Mouse (Mus musculus) c-Kit-positive CD71-negative TER-119-negative erythroid progenitor cells, embryonic 14.5 days (primary cell): ENCODE data around the gene Bbc3.

Experiments
- DNase-seq: peaks from one replicate; pipeline ENCODE4 v3.0.0-alpha.2; 2013; ENCODE audit warnings: low read depth

Bbc3 gene

GRCm38 (mm10) chr7:16317094-16317493 lies 8.9 kb downstream of the Bbc3 start:
- DNase-seq, result no peak

GRCm38 (mm10) chr7:16319216-16319615 lies 11.0 kb downstream of the Bbc3 start:
- no peak for DNase-seq

GRCm38 (mm10) chr7:16320479-16320878 lies 12.3 kb downstream of the Bbc3 start:
- no peak for DNase-seq

- no peak for DNase-seq
Measured at GRCm38 (mm10) chr7:16324661-16325060, 16.5 kb downstream of the Bbc3 start.

GRCm38 (mm10) chr7:16325920-16326606 lies 17.9 kb downstream of the Bbc3 start:
- DNase-seq, result peak; percentile 74

- no peak for DNase-seq
Measured at GRCm38 (mm10) chr7:16326607-16326971, 18.4 kb downstream of the Bbc3 start.

- no peak for DNase-seq
Measured at GRCm38 (mm10) chr7:16329146-16329545, 21.0 kb downstream of the Bbc3 start.

- no peak for DNase-seq
Measured at GRCm38 (mm10) chr7:16337733-16338132, 29.5 kb downstream of the Bbc3 start.

- DNase-seq, result no peak
Measured at GRCm38 (mm10) chr7:16344598-16344997, 36.4 kb downstream of the Bbc3 start.

- no peak for DNase-seq
Measured at GRCm38 (mm10) chr7:16345297-16345696, 37.1 kb downstream of the Bbc3 start.

- no peak for DNase-seq
Measured at GRCm38 (mm10) chr7:16349999-16350398, 41.8 kb downstream of the Bbc3 start.

- no peak for DNase-seq
Measured at GRCm38 (mm10) chr7:16355854-16356594, 47.8 kb downstream of the Bbc3 start.

- no peak for DNase-seq
Measured at GRCm38 (mm10) chr7:16357602-16358001, 49.4 kb downstream of the Bbc3 start.

GRCm38 (mm10) chr7:16364319-16364718 lies 56.1 kb downstream of the Bbc3 start:
- no peak for DNase-seq

- no peak for DNase-seq
Measured at GRCm38 (mm10) chr7:16364901-16365500, 56.8 kb downstream of the Bbc3 start.

- no peak for DNase-seq
Measured at GRCm38 (mm10) chr7:16366133-16366646, 58.0 kb downstream of the Bbc3 start.

- no peak for DNase-seq
Measured at GRCm38 (mm10) chr7:16366669-16367068, 58.5 kb downstream of the Bbc3 start.
